Mouse (Mus musculus) megakaryocyte, embryonic 14.5 days (primary cell): ENCODE measurements around the gene Rdx. TPM values are rescaled to one million over a fixed set of nuclear protein-coding genes. Genes with fewer than 3 reads are reported as not detected.

ENCODE experiments used
- H3K27me3 ChIP-seq: replicated peaks from 2 replicates; pipeline ENCODE3; 2012; ENCODE audit warnings: inconsistent platforms
- H3K36me3 ChIP-seq: replicated peaks from 2 replicates; pipeline ENCODE3; 2012; ENCODE audit warnings: low read length, inconsistent platforms, mixed read lengths
- H3K4me1 ChIP-seq: 2 replicates; pipeline ENCODE4 v1.6.1; 2012; ENCODE audit warnings: inconsistent platforms
- H3K4me3 ChIP-seq: replicated peaks from 2 replicates; pipeline ENCODE3; 2012; ENCODE audit warnings: moderate library complexity, mild to moderate bottlenecking, inconsistent platforms
- H3K9me3 ChIP-seq: 2 replicates; pipeline ENCODE4 v1.6.1; 2012; ENCODE audit warnings: inconsistent platforms
- FLI1 ChIP-seq: IDR thresholded peaks from 2 replicates; pipeline ENCODE4 v1.6.1; 2012; ENCODE audit warnings: low read length, inconsistent platforms, mixed read lengths
- GATA1 ChIP-seq: IDR thresholded peaks from 3 replicates; pipeline ENCODE4 v1.6.1; 2012; ENCODE audit warnings: mixed read lengths, low read length, inconsistent platforms, borderline replicate concordance
- polyA plus RNA-seq: library from polyadenylated mRNA; stranded (reverse); fragments of >175 nt; gene quantifications from 2 replicates; pipeline ENCODE4 v1.2.3, GENCODE M21; 2012; ENCODE audit warnings: low replicate concordance; ENCODE audit not compliant: insufficient read depth

The Rdx gene
- polyA plus RNA-seq, result 3.5 and 13.4 TPM in 2 replicates

GRCm38 (mm10) chr9:52047129-52047820, at the start of gene Rdx:
TSS of gene Rdx (plus strand) at chr9:52047173.
- Histone ChIP-seq H3K36me3 (no peaks in the 10 kb centered on the region), H3K4me3 (peak within 1 kb of the TSS; percentile 95), H3K4me1 (peaks cover 25% of the 10 kb centered on the region), H3K27me3 (peaks cover 4% of the 10 kb centered on the region), H3K9me3 (no peaks in the 10 kb centered on the region)
- TF ChIP-seq GATA1 (no peak), FLI1 (no peak)

GRCm38 (mm10) chr9:52003501-52003900, 43.5 kb upstream of the Rdx start:
- TF ChIP-seq FLI1, result no peak
- no peak for TF ChIP-seq GATA1
- Histone ChIP-seq H3K36me3 (no peaks in the 10 kb centered on the region), H3K27me3 (peaks cover 10% of the 10 kb centered on the region), H3K4me3 (no peak overlapping the region), H3K4me1 (no peaks in the 10 kb centered on the region), H3K9me3 (peaks cover 4% of the 10 kb centered on the region; the same call in 1 of the 2 replicates)

DNA sequence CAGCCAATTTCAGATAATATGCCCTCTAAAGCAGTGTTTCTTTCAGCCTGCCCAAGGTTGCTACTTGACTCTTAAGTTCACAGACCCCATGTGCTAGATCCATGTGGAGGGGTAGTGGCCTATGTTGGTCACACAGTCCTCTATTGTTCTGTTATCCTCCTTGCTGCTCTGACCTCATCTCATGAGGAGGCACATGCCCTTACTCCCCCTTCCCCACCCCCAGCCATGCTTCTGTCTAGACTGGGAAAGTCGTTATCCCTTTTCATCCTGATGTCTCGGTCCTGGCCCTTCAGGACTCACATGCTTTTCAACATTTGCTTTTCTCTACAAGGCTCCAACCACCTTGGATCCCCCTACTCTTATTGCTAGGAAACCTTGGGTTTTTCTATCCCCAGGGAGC, 39.6 kb upstream of the Rdx start:
- Histone ChIP-seq H3K36me3 (no peaks in the 10 kb centered on the region), H3K27me3 (peaks cover 13% of the 10 kb centered on the region), H3K9me3 (no peaks in the 10 kb centered on the region), H3K4me3 (no peak overlapping the region), H3K4me1 (no peaks in the 10 kb centered on the region)
- TF ChIP-seq GATA1, result no peak
- no peak for TF ChIP-seq FLI1

DNA sequence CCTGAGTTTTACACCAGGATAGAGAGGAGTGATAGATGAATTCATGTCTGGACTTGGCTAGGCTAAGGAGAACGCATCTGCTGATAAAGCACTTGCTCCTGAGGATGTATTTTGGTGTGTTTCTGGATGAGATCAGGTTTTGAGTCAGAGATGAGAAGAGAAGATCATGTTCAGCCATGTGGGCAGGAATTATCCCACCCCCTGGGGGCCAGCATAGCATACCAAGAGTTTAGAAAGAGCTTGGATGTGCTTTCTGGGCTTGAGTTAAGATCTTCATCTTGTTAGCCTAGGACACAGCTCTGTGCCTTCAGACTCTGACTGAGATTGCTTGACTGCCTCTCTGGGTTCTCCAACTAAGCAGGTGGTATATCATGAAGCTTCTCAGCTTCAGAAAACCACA, 38.5 kb upstream of the Rdx start:
- H3K4me1 ChIP-seq, result no peaks in the 10 kb centered on the region
- TF ChIP-seq FLI1, result no peak
- no peak for TF ChIP-seq GATA1
- no peak overlapping the region for H3K4me3 ChIP-seq
- H3K36me3 ChIP-seq, result no peaks in the 10 kb centered on the region
- no peaks in the 10 kb centered on the region for H3K9me3 ChIP-seq
- peaks cover 14% of the 10 kb centered on the region for H3K27me3 ChIP-seq

- Histone ChIP-seq H3K4me1 (no peaks in the 10 kb centered on the region), H3K9me3 (no peaks in the 10 kb centered on the region), H3K27me3 (peaks cover 14% of the 10 kb centered on the region), H3K36me3 (no peaks in the 10 kb centered on the region), H3K4me3 (no peak overlapping the region)
- TF ChIP-seq GATA1 (no peak), FLI1 (no peak)
Observed at GRCm38 (mm10) chr9:52012311-52012710, 34.7 kb upstream of the Rdx start.

- TF ChIP-seq FLI1 (no peak), GATA1 (no peak)
- Histone ChIP-seq H3K4me1 (no peaks in the 10 kb centered on the region), H3K9me3 (no peaks in the 10 kb centered on the region), H3K36me3 (no peaks in the 10 kb centered on the region), H3K4me3 (no peak overlapping the region), H3K27me3 (peaks cover 12% of the 10 kb centered on the region)
Observed at GRCm38 (mm10) chr9:52012781-52013436, 34.1 kb upstream of the Rdx start.

- TF ChIP-seq GATA1 (no peak), FLI1 (no peak)
- Histone ChIP-seq H3K9me3 (no peaks in the 10 kb centered on the region), H3K4me1 (no peaks in the 10 kb centered on the region), H3K4me3 (no peak overlapping the region), H3K36me3 (no peaks in the 10 kb centered on the region), H3K27me3 (peaks cover 8% of the 10 kb centered on the region)
Observed at GRCm38 (mm10) chr9:52013900-52014455, 33.0 kb upstream of the Rdx start.

- Histone ChIP-seq H3K4me1 (no peaks in the 10 kb centered on the region), H3K9me3 (no peaks in the 10 kb centered on the region), H3K36me3 (no peaks in the 10 kb centered on the region), H3K4me3 (no peak overlapping the region), H3K27me3 (peaks cover 12% of the 10 kb centered on the region)
- no peak for TF ChIP-seq FLI1
- no peak for TF ChIP-seq GATA1
Observed at GRCm38 (mm10) chr9:52017091-52017490, 29.9 kb upstream of the Rdx start.

GRCm38 (mm10) chr9:52017824-52018223, 29.1 kb upstream of the Rdx start:
- Histone ChIP-seq H3K4me1 (no peaks in the 10 kb centered on the region), H3K27me3 (peaks cover 12% of the 10 kb centered on the region), H3K36me3 (no peaks in the 10 kb centered on the region), H3K4me3 (no peak overlapping the region), H3K9me3 (no peaks in the 10 kb centered on the region)
- no peak for TF ChIP-seq FLI1
- no peak for TF ChIP-seq GATA1

DNA sequence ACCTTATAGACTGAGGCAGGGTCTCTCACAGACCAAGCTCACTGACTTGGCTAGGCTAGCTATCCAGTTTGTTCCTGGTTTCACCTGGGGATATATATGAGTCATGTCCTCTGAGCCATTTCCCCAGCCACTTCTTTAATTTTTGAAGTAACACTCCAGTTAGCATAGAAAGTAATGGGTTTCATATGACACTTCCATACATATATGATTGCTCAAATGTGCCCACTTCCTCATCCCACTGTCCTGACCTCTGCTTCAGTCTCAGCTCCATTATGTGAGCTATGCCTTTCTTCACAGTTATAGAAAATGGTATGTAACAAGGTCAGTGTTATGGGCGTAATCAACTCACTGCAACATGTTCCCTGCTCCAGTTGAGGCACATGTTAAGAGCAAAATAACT, 28.5 kb upstream of the Rdx start:
- Histone ChIP-seq H3K27me3 (peaks cover 12% of the 10 kb centered on the region), H3K4me3 (no peak overlapping the region), H3K9me3 (no peaks in the 10 kb centered on the region), H3K4me1 (no peaks in the 10 kb centered on the region), H3K36me3 (no peaks in the 10 kb centered on the region)
- TF ChIP-seq FLI1 (no peak), GATA1 (no peak)
